Mouse (Mus musculus) E14TG2a.4 (cell line): Measurements from ENCODE around the gene Fam81a.

ENCODE experiments used
- CTCF ChIP-seq: conservative IDR thresholded peaks from 2 replicates; pipeline ENCODE4 v1.5.1; 2014; ENCODE audit warnings: low read length
- NANOG ChIP-seq: IDR thresholded peaks from 2 replicates; pipeline ENCODE4 v1.6.1; 2014; ENCODE audit warnings: borderline replicate concordance, low read length, mixed read lengths
- POU5F1 ChIP-seq: IDR thresholded peaks from 2 replicates; pipeline ENCODE4 v1.6.1; 2014; ENCODE audit warnings: low read length, borderline replicate concordance

DNA sequence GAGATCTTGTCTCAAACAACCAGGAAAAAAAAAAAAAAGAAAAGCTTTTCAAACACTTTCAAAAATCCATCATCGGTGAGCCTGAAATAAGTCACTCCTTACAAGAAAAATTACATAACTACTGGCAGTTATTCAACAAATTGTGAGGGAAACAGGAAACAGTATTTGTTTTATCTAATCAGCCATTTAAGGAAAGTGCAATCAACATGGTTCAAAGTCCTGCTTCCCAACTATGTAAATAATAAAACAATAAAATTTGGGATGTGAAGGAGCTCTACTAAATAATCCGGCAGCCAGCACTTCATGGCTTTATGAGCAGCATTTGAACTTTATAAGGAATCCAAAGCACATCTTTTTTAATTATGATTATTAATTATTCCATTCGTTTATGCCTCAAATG lies 80.3 kb downstream of the Fam81a start:
- TF ChIP-seq CTCF (no peak), POU5F1 (no peak), NANOG (no peak)
